Mouse (Mus musculus) kidney, adult 2 months (tissue): Measurements from ENCODE around the gene Cfap57.

ENCODE experiments used
- CTCF ChIP-seq: fragments of 200-500 bp; conservative IDR thresholded peaks from 2 replicates; pipeline ENCODE4 v1.5.1; 2011; ENCODE audit warnings: low read depth, mild to moderate bottlenecking, control low read depth, low read length, moderate library complexity, mixed read lengths; ENCODE audit not compliant: insufficient read depth, insufficient read length
- POLR2A ChIP-seq: fragments of 200-500 bp; IDR thresholded peaks from one replicate; pipeline ENCODE4 v1.6.1; 2011; ENCODE audit warnings: low read depth, low read length, control low read depth

GRCm38 (mm10) chr4:118553039-118553649 is 67.4 kb downstream of the Cfap57 start:
- TF ChIP-seq CTCF = no peak
- TF ChIP-seq POLR2A = no peak
